Mouse (Mus musculus): ENCODE measurements around the gene Zfp229. TPM values are rescaled to one million over a fixed set of nuclear protein-coding genes. Genes with fewer than 3 reads are reported as not detected.
"Not testable (repeated sequence)": the region's sequence is repeated elsewhere in the genome, so short reads cannot be mapped to it uniquely, and the experiment has no call there.

Zfp229 gene
- total RNA-seq (2022) = 1 to 10 TPM; 4.3 to 5.0 (median 4.8) TPM

DNA sequence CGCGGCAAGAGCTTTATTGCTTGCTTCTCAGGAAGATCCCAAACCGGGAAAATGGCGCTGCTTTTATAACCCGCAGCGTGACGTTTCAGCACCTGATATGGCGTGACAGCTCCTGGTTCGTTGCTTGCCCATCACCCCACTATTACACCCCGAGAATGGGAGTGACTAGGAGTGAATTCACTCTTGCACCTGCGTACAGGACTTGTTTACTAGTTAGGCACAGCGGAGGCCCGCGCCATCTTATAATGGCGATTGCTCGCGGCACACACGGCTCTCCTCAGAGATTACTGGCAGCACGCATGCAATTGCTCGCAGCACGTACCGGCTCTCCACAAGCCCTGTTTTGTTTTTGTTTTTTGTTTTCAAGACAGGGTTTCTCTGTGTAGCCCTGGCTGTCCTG lies at the start of gene Zfp229:
Gene Zfp229 (plus strand): TSS at position 301 of the 400 bp plus-strand sequence.
- not testable (repeated sequence) for DNase-seq (ENCODE audit: low spot score in 2 of 2)

DNA sequence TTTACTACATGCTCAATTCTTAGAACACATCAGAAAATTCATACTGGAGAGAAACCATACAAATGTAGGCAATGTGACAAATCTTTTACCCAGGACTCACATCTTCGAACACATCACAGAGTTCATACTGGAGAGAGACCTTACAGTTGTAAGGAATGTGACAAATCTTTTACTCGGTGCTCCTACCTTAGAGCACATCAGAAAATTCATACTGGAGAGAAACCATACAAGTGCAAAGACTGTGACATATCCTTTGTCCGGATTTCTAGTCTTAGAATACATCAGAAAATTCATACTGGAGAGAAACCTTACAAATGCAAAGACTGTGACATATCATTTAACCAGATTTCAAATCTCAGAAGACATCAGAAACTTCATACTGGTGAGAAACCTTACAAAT lies 39.0 kb upstream of the Zfp229 start, which contains the start of gene Gm10226:
Gene Gm10226 (plus strand): TSS at position 301 of the 400 bp plus-strand sequence.
- no peak for DNase-seq (ENCODE audit: low spot score in 2 of 2)

DNA sequence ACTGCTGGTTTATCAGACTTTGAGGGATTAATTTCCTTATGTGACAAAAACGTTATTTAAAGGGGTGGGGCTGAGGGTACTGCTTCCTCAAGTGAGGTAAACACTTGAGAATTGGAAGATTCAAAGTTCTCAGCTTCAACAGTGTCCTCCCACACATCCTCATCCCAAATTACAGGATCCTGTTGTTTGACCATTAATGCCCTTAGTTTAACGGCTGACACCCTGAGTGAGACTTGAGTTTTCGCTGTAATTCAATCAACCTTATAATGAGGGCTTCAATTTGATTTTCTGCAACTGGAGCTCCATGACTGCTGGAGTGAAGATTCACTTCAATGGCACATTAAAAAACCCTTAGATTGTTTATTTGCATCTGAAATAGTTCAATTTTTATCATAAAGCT lies 37.3 kb upstream of the Zfp229 start:
- no peak for DNase-seq (ENCODE audit: low spot score in 2 of 2)

GRCm38 (mm10) chr17:21696073-21696472 lies 34.5 kb upstream of the Zfp229 start:
- no peak for DNase-seq (ENCODE audit: low spot score in 2 of 2)

GRCm38 (mm10) chr17:21702281-21703240 lies 28.0 kb upstream of the Zfp229 start:
- DNase-seq (ENCODE audit: low spot score in 2 of 2) = no peak

DNA sequence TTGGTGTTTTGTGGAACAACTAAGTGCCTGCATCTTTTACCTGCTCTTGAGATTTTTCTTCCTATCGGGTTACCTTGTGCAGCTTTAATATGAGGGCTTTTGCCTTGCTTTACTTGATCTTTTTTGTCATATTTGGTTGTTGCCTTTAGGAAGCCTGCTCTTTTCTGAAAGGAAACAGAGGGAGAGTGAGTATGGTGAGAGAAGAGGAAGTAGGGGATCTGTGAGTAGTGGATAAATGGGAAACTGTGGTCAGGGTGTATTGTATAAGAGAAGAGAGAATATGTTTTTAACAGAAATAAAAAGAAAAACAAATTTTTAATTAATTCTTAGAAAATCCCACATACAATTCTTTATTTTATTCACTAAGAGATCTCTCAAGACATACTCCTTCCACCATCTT lies 27.2 kb upstream of the Zfp229 start:
- DNase-seq (ENCODE audit: low spot score in 2 of 2) = no peak

DNA sequence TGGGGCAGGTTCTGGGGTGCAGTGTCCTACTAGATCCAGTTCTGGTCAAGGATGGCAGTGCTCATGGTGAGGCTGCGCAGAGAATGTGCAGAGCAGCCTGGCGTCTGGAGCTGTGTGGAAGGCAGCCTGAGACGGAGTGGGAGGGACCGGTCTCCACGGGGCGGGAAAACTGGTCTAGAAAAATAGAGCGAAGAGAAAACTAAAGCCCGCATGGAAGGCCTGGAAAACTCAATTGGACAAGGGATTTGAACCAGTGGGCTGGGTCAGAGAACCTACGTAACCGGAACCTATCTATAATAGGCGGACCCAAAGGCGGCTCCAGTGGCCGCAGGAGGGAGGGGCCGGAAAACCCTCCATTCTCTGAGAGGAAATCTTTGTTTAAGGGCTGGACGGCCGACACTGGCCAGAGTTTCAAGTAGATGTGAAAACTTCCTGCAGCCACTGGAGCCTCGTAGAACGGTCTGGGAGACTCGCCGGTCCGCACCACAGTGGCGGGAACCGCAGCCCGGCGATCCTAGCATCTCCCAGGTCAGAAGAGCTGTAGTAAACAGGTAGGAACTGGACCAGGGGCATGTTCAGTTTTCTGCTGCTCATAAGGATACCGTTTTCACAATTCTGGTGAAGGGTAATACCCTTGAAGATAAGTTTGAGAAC lies 23.1 kb upstream of the Zfp229 start, which contains the start of gene Zfp760:
Gene Zfp760 (plus strand): TSS at position 399 of the 654 bp plus-strand sequence.
- DNase-seq (ENCODE audit: low spot score in 2 of 2) = peak; percentile 60 to 85

DNA sequence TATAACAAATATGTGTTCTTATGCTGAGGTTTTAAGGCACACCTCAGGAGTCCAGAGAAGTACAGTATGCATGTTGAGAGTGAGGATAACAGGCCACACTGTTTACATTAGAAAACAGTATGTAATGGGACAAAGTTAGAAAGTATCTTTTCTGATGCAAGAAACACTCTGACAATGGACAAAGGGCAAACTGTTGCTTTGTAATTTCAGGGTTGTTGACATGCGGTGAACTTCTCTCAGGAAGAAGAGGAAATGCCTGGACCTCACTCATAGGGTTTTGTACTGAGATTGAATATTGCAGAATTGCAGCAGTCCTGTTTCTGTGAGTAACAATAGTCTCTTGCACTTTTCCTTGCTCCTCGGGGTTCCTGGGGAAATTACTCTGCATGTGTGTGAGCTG lies 22.2 kb upstream of the Zfp229 start:
- DNase-seq (ENCODE audit: low spot score in 2 of 2) = no peak

DNA sequence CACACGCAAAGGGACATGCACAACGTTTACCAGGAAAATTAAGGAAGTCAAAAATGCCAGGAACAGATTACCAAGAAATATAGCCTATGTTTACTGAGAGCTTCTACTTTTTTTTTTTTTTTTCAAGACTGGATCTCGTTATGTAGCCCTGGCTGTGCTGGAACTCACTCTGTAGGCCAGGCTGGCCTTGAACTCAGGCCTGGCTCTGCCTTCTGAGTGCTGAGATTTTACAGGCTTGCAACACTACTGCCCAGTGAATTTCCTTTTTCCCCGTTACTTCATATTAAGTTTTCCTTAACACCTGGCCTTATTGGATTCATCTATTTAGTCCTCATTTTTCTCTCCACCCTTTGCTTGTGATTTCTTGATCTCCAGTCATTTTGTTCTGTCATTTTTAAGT lies 2.5 kb downstream of the Zfp229 start:
- no peak for DNase-seq (ENCODE audit: low spot score in 2 of 2)

GRCm38 (mm10) chr17:21733529-21734031 lies 3.0 kb downstream of the Zfp229 start:
- peak; percentile 15 to 51 for DNase-seq (ENCODE audit: low spot score in 2 of 2)

- no peak for DNase-seq (ENCODE audit: low spot score in 2 of 2)
These were observed 22.2 kb downstream of the Zfp229 start for GRCm38 (mm10) chr17:21752791-21753190.

- DNase-seq (ENCODE audit: low spot score in 2 of 2) = no peak
These were observed 23.0 kb downstream of the Zfp229 start for GRCm38 (mm10) chr17:21753342-21754208.

DNA sequence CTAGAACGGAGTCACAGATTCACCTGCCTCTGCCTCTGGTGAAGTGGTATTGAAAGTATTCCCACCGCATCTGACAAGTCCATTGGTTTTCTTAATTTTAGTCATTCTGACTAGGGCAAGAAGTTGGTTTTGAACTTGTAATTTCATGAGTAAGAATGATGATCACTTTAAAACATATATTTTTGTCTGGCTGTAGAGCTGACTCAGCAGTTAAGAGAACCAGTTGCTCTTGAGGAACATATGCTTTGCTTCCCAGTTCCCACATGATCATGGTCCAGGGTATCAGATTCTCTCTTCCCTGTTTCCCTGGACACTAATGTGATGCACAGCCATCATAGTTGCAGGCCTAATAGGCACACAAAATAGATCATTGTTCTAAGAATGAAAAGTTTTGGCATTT lies 39.7 kb downstream of the Zfp229 start:
- no peak for DNase-seq (ENCODE audit: low spot score in 2 of 2)

- DNase-seq (ENCODE audit: low spot score in 2 of 2) = no peak
These were observed 61.7 kb downstream of the Zfp229 start for GRCm38 (mm10) chr17:21792256-21792655.

- DNase-seq (ENCODE audit: low spot score in 2 of 2) = not testable (repeated sequence)
These were observed 70.8 kb downstream of the Zfp229 start for GRCm38 (mm10) chr17:21801373-21801772.

Other genes with a start within 250 kb of the Zfp229 start
- 1 to 10 TPM; 4.1 to 5.5 (median 4.9) TPM for gene Zfp53, start 241.8 kb upstream of the Zfp229 start, total RNA-seq (2022)
- 1 to 10 TPM; 5.6 to 6.6 (median 6.4) TPM for gene Zfp52, start 195.3 kb upstream of the Zfp229 start, total RNA-seq (2022)
- gene Zfp948, start 163.8 kb upstream of the Zfp229 start, total RNA-seq (2022) = 10 to 100 TPM; 10.8 to 13.7 (median 10.9) TPM
- 10 to 100 TPM in 3 of 4 experiments, 1 to 10 TPM in 1; 8.5 to 14.7 (median 13.2) TPM for gene Zfp983, start 80.2 kb upstream of the Zfp229 start, total RNA-seq (2022)
- gene Gm10226, start 38.9 kb upstream of the Zfp229 start, total RNA-seq (2022) = 1 to 10 TPM; 4.9 to 9.6 (median 7.9) TPM
- gene Zfp760, start 23.1 kb upstream of the Zfp229 start, total RNA-seq (2022) = 1 to 10 TPM; 6.2 to 7.0 (median 6.3) TPM
- gene Zfp820, start 115.0 kb downstream of the Zfp229 start, total RNA-seq (2022) = under 1 TPM; 0.43 to 0.80 (median 0.58) TPM
- 1 to 10 TPM; 4.0 to 5.0 (median 4.6) TPM for gene Zfp995, start 179.1 kb downstream of the Zfp229 start, total RNA-seq (2022)
- gene Zfp942, start 231.7 kb downstream of the Zfp229 start, total RNA-seq (2022) = 10 to 100 TPM; 12.4 to 17.0 (median 15.7) TPM
- gene Zfp943, start 231.8 kb downstream of the Zfp229 start, total RNA-seq (2022) = 10 to 100 TPM; 15.5 to 21.1 (median 18.5) TPM

Measured in left cerebral cortex, adult 8-10 months (tissue).